Mouse (Mus musculus) NIH3T3 (cell line): ENCODE measurements at regions not wholly inside any gene's neighbourhood (a gene's known extent, or its start where the extent isn't known, plus 50 kb on each side); places are given as distances from the start of the nearest gene placed in this dataset.

Experiments
- DNase-seq: peaks from one replicate; pipeline ENCODE4 v3.0.0-alpha.2; 2012; ENCODE audit warnings: low read depth

GRCm38 (mm10) chr10:111111020-111111419 is 53.5 kb upstream of the Osbpl8 start:
- DNase-seq = no peak

GRCm38 (mm10) chr10:111108658-111109633 is 55.6 kb upstream of the Osbpl8 start:
- DNase-seq = peak; percentile 83

- no peak for DNase-seq
Measured at GRCm38 (mm10) chr10:111107852-111108251, 56.7 kb upstream of the Osbpl8 start.

- peak; percentile 69 for DNase-seq
Measured at GRCm38 (mm10) chr10:111107387-111107786, 57.2 kb upstream of the Osbpl8 start.

GRCm38 (mm10) chr10:111106411-111106810 is 58.1 kb upstream of the Osbpl8 start:
- DNase-seq = no peak

GRCm38 (mm10) chr10:111105662-111106061 is 58.9 kb upstream of the Osbpl8 start:
- DNase-seq = no peak

GRCm38 (mm10) chr10:111103512-111103911 is 61.0 kb upstream of the Osbpl8 start:
- DNase-seq = no peak

GRCm38 (mm10) chr10:111103086-111103485 is 61.5 kb upstream of the Osbpl8 start:
- DNase-seq = no peak

- peak; percentile 38 for DNase-seq
Measured at GRCm38 (mm10) chr10:111101901-111102761, 62.4 kb upstream of the Osbpl8 start.

- DNase-seq = peak; percentile 88
Measured at GRCm38 (mm10) chr10:111099812-111100464, 64.6 kb upstream of the Osbpl8 start.

GRCm38 (mm10) chr10:111099059-111099811 is 65.3 kb upstream of the Osbpl8 start:
- DNase-seq = no peak

GRCm38 (mm10) chr10:111097245-111097644 is 67.3 kb upstream of the Osbpl8 start:
- no peak for DNase-seq

GRCm38 (mm10) chr10:111096811-111097210 is 67.7 kb upstream of the Osbpl8 start:
- DNase-seq = no peak

- no peak for DNase-seq
Measured at GRCm38 (mm10) chr10:111094405-111094804, 70.1 kb upstream of the Osbpl8 start.

- no peak for DNase-seq
Measured at GRCm38 (mm10) chr10:111089382-111089781, 75.2 kb upstream of the Osbpl8 start.

GRCm38 (mm10) chr10:111085561-111085960 is 75.6 kb upstream of the Zdhhc17 start:
- no peak for DNase-seq

GRCm38 (mm10) chr10:111084267-111084780 is 74.4 kb upstream of the Zdhhc17 start:
- no peak for DNase-seq

- DNase-seq = no peak
Measured at GRCm38 (mm10) chr10:111083861-111084260, 73.9 kb upstream of the Zdhhc17 start.

- no peak for DNase-seq
Measured at GRCm38 (mm10) chr10:111083338-111083737, 73.4 kb upstream of the Zdhhc17 start.

GRCm38 (mm10) chr10:111080322-111080721 is 70.4 kb upstream of the Zdhhc17 start:
- no peak for DNase-seq

GRCm38 (mm10) chr10:111079051-111079450 is 69.1 kb upstream of the Zdhhc17 start:
- DNase-seq = no peak
